Mouse (Mus musculus) midbrain, embryonic 13.5 days (tissue): ENCODE data around the gene Pecr. TPM values are rescaled to one million over a fixed set of nuclear protein-coding genes. Genes with fewer than 3 reads are reported as not detected.

Source experiments
- ATAC-seq: fragments of 200-750 bp; cut with Nextera tagmentation; 2 replicates; pipeline ENCODE4 v1.8.0; 2017; ENCODE audit warnings: mild to moderate bottlenecking, moderate TSS enrichment, moderate library complexity
- H3K27ac ChIP-seq: fragments of 300-500 bp; sonication (generic); 2 replicates; pipeline ENCODE4 v1.5.1; 2015; ENCODE audit warnings: inconsistent platforms, mild to moderate bottlenecking, moderate library complexity
- H3K27me3 ChIP-seq: fragments of 300-500 bp; sonication (generic); 2 replicates; pipeline ENCODE4 v1.6.1; 2015; ENCODE audit warnings: mild to moderate bottlenecking, inconsistent platforms
- H3K36me3 ChIP-seq: fragments of 300-500 bp; sonication (generic); 2 replicates; pipeline ENCODE4 v1.6.1; 2015; ENCODE audit warnings: mild to moderate bottlenecking, inconsistent platforms
- H3K4me1 ChIP-seq: fragments of 300-500 bp; sonication (generic); replicated peaks from 2 replicates; pipeline ENCODE4 v1.6.1; 2015; ENCODE audit warnings: inconsistent platforms
- H3K4me2 ChIP-seq: fragments of 300-500 bp; sonication (generic); replicated peaks from 2 replicates; pipeline ENCODE4 v1.6.1; 2015; ENCODE audit warnings: moderate library complexity, mild to moderate bottlenecking, inconsistent platforms
- H3K4me3 ChIP-seq: fragments of 300-500 bp; sonication (generic); replicated peaks from 2 replicates; pipeline ENCODE4 v1.5.1; 2015; ENCODE audit warnings: mild to moderate bottlenecking, inconsistent platforms
- H3K9ac ChIP-seq: fragments of 300-500 bp; sonication (generic); replicated peaks from 2 replicates; pipeline ENCODE4 v1.6.1; 2015; ENCODE audit warnings: mild to moderate bottlenecking, inconsistent platforms
- H3K9me3 ChIP-seq: fragments of 300-500 bp; sonication (generic); 2 replicates; pipeline ENCODE4 v1.6.1; 2016; ENCODE audit warnings: mild to moderate bottlenecking, inconsistent platforms
- WGBS: fragments of 180-500 bp; shearing (Covaris S2); methylation state at CpG from one replicate; pipeline ENCODE4 v1.1.7; 2015; 5-methylcytosine and 5-hydroxymethylcytosine counted together
- polyA plus RNA-seq: library from polyadenylated mRNA; unstranded; fragments of >200 nt; fragmentation: Nextera tagmentation; extraction: Ambion mirVana; gene quantifications from 2 replicates; pipeline ENCODE4 v1.2.1, GENCODE M21; 2015

Pecr gene
- polyA plus RNA-seq, 1 experiment from 2014 or later: 8.7 TPM

GRCm38 (mm10) chr1:72210803-72211679 lies 73.1 kb downstream of the Pecr start:
- Histone ChIP-seq H3K27ac (no peak overlapping the region), H3K27me3 (peaks cover 18% of the 10 kb centered on the region; the same call in 1 of the 2 replicates), H3K4me3 (peak overlapping the region; percentile 74), H3K4me2 (peak overlapping the region; percentile 99), H3K9me3 (no peaks in the 10 kb centered on the region), H3K9ac (peak overlapping the region; percentile 80), H3K4me1 (peaks cover 14% of the 10 kb centered on the region), H3K36me3 (no peaks in the 10 kb centered on the region)
- 27% methylated on average over 17 of the region's 17 CpGs for whole genome bisulfite sequencing
- no peak for ATAC-seq

Other genes starting within 250 kb of the Pecr start
- gene Mreg, start 72.0 kb downstream of the Pecr start, polyA plus RNA-seq: 1.4 and 1.8 TPM in 2 replicates
- gene Tmem169, start 55 bp upstream of the Pecr start, polyA plus RNA-seq: 36.1 and 39.7 TPM in 2 replicates
- gene Xrcc5, start 23.1 kb upstream of the Pecr start, polyA plus RNA-seq: 28.7 and 29.1 TPM in 2 replicates